Mouse (Mus musculus) midbrain, embryonic 16.5 days (tissue): ENCODE data around the gene Ppm1b. TPM values are rescaled to one million over a fixed set of nuclear protein-coding genes. Genes with fewer than 3 reads are reported as not detected.

Source experiments
- ATAC-seq: fragments of 200-750 bp; cut with Nextera tagmentation; 2 replicates; pipeline ENCODE4 v1.8.0; 2017; ENCODE audit warnings: moderate TSS enrichment
- H3K27ac ChIP-seq: fragments of 300-500 bp; sonication (generic); 2 replicates; pipeline ENCODE4 v1.5.1; 2014; ENCODE audit warnings: mild to moderate bottlenecking, low read length, mixed read lengths
- H3K27me3 ChIP-seq: fragments of 300-500 bp; sonication (generic); 2 replicates; pipeline ENCODE4 v1.6.1; 2014; ENCODE audit warnings: low read depth, low read length, mixed read lengths; ENCODE audit not compliant: control insufficient read depth, insufficient read depth
- H3K36me3 ChIP-seq: fragments of 300-500 bp; sonication (generic); 2 replicates; pipeline ENCODE4 v1.6.1; 2014; ENCODE audit warnings: mild to moderate bottlenecking, low read length, moderate library complexity, mixed read lengths; ENCODE audit not compliant: control insufficient read depth, insufficient read depth
- H3K4me1 ChIP-seq: fragments of 300-500 bp; sonication (generic); 2 replicates; pipeline ENCODE4 v1.6.1; 2014; ENCODE audit warnings: mild to moderate bottlenecking, low read length, mixed read lengths; ENCODE audit not compliant: control insufficient read depth, insufficient read depth
- H3K4me2 ChIP-seq: fragments of 300-500 bp; sonication (generic); 2 replicates; pipeline ENCODE4 v1.6.1; 2014; ENCODE audit warnings: mild to moderate bottlenecking, low read length, mixed read lengths
- H3K4me3 ChIP-seq: fragments of 300-500 bp; sonication (generic); 2 replicates; pipeline ENCODE4 v1.5.1; 2014; ENCODE audit warnings: low read depth, mild to moderate bottlenecking, low read length, moderate library complexity, mixed read lengths
- H3K9ac ChIP-seq: fragments of 300-500 bp; sonication (generic); 2 replicates; pipeline ENCODE4 v1.6.1; 2014; ENCODE audit warnings: low read depth, low read length, mixed read lengths
- H3K9me3 ChIP-seq: fragments of 300-500 bp; sonication (generic); replicated peaks from 2 replicates; pipeline ENCODE4 v1.6.1; 2014; ENCODE audit warnings: mild to moderate bottlenecking, low read length, mixed read lengths; ENCODE audit not compliant: control insufficient read depth, poor library complexity, severe bottlenecking
- WGBS: fragments of 180-500 bp; shearing (Covaris S2); extraction: QIAGEN DNeasy Blood & Tissue Kit; methylation state at CpG from one replicate; pipeline ENCODE4 v1.1.7; 2014; 5-methylcytosine and 5-hydroxymethylcytosine counted together
- polyA plus RNA-seq: library from polyadenylated mRNA; unstranded; fragments of >200 nt; fragmentation: Nextera tagmentation; extraction: Ambion mirVana; gene quantifications from 2 replicates; pipeline ENCODE4 v1.2.1, GENCODE M21; 2015

Gene Ppm1b
- polyA plus RNA-seq, 1 experiment from 2014 or later = 74.1 TPM

GRCm38 (mm10) chr17:84936809-84937208, 19.7 kb upstream of the Ppm1b start:
- Histone ChIP-seq H3K9ac (no peak overlapping the region), H3K9me3 (no peaks in the 10 kb centered on the region), H3K27ac (no peak overlapping the region), H3K27me3 (no peaks in the 10 kb centered on the region), H3K4me2 (no peak overlapping the region), H3K4me3 (no peak overlapping the region), H3K36me3 (no peaks in the 10 kb centered on the region), H3K4me1 (peaks cover 4% of the 10 kb centered on the region; the same call in 1 of the 2 replicates)
- no peak for ATAC-seq
- 91% methylated on average over 5 of the region's 5 CpGs for WGBS

- ATAC-seq = no peak
- Histone ChIP-seq H3K36me3 (no peaks in the 10 kb centered on the region), H3K4me1 (peaks cover 4% of the 10 kb centered on the region; the same call in 1 of the 2 replicates), H3K9me3 (no peaks in the 10 kb centered on the region), H3K4me3 (no peak overlapping the region), H3K27me3 (no peaks in the 10 kb centered on the region), H3K9ac (no peak overlapping the region), H3K4me2 (no peak overlapping the region), H3K27ac (no peak overlapping the region)
- WGBS = 92% methylated on average over 7 of the region's 7 CpGs
These were observed 19.3 kb upstream of the Ppm1b start for GRCm38 (mm10) chr17:84937220-84937619.

- Histone ChIP-seq H3K4me3 (no peak overlapping the region), H3K4me1 (peaks cover 4% of the 10 kb centered on the region; the same call in 1 of the 2 replicates)
- 89% methylated on average over 4 of the region's 4 CpGs for WGBS
These were observed 18.3 kb upstream of the Ppm1b start for GRCm38 (mm10) chr17:84938215-84938614.

DNA sequence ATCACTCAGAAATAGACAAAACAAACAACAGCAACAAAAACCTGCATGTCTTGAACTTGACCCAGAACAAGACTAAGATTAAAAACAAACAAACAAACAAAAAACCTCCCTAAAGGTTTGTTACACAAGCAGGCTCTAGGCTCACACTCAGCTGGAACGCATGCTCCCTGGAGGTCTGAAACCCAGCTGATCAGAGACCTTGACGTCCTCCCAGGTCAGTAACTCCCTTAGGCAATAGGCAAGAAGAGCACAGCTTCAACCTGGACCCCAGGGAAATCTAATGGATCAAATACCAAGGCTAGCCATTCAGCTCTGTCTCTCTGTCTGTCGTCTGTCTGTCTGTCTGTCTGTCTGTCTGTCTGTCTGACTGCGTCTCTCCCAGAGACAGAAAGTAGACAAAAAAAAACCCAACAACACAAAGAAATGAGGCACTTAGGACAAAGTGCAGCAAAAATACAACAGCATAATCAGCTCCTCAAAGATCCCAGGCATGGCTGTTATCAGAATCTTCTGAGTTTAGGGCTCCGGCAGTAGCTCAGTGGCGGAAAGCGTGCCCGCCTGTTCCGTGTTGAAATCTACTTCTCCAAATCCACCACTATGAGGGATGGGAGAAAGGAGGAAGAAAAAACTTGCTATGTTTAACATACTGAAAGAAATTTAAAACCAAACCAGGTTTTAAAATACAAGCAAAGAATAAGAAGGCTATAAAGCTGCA, 16.4 kb upstream of the Ppm1b start:
- peaks cover 4% of the 10 kb centered on the region; the same call in 1 of the 2 replicates for H3K4me1 ChIP-seq
- no peak overlapping the region for H3K9ac ChIP-seq
- no peak overlapping the region for H3K4me3 ChIP-seq
- no peaks in the 10 kb centered on the region for H3K36me3 ChIP-seq
- ATAC-seq = no peak
- 82% methylated on average over 9 of the region's 9 CpGs for WGBS
- H3K27me3 ChIP-seq = no peaks in the 10 kb centered on the region
- H3K27ac ChIP-seq = no peak overlapping the region
- no peaks in the 10 kb centered on the region for H3K9me3 ChIP-seq
- no peak overlapping the region for H3K4me2 ChIP-seq

More at GRCm38 (mm10) chr17:84938215-84938614, 18.3 kb upstream of the Ppm1b start:
- no peaks in the 10 kb centered on the region for H3K9me3 ChIP-seq
- no peaks in the 10 kb centered on the region for H3K27me3 ChIP-seq
- H3K27ac ChIP-seq = no peak overlapping the region
- no peaks in the 10 kb centered on the region for H3K36me3 ChIP-seq
- ATAC-seq = no peak
- H3K9ac ChIP-seq = no peak overlapping the region
- no peak overlapping the region for H3K4me2 ChIP-seq

DNA sequence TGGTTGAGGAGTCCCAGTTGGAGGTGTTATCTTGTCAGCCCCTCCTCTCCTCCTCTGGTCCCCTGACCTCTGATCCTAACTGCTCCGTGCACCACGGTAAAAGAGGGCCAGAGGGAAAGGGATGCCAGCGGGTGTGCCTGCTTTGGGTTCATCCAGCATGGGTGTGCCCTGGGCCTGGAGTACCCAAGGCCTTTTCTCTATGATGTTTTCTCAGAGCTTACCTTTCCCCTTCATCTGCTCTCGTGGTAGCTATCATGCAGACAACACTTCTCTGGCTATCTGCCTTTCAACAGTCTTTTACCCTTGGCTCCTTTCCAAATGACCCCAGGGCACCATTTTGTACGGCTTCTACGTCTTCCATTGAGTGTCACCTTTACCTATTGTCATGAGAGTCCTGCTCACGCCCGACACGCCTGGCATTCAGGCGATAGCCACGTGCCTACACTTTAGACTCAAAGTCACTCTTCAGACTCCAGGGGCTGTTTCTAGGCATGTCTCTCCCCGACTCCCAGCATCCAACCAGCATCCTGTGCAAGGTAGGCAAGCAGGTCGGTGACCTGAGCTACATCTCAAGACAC, 15.2 kb upstream of the Ppm1b start:
- Histone ChIP-seq H3K4me2 (no peak overlapping the region), H3K9me3 (no peaks in the 10 kb centered on the region), H3K27me3 (no peaks in the 10 kb centered on the region), H3K4me3 (no peak overlapping the region), H3K36me3 (no peaks in the 10 kb centered on the region), H3K9ac (no peak overlapping the region), H3K27ac (no peak overlapping the region), H3K4me1 (peaks cover under 1% of the 10 kb centered on the region; the same call in 1 of the 2 replicates)
- ATAC-seq = no peak
- 87% methylated on average over 13 of the region's 13 CpGs for WGBS

DNA sequence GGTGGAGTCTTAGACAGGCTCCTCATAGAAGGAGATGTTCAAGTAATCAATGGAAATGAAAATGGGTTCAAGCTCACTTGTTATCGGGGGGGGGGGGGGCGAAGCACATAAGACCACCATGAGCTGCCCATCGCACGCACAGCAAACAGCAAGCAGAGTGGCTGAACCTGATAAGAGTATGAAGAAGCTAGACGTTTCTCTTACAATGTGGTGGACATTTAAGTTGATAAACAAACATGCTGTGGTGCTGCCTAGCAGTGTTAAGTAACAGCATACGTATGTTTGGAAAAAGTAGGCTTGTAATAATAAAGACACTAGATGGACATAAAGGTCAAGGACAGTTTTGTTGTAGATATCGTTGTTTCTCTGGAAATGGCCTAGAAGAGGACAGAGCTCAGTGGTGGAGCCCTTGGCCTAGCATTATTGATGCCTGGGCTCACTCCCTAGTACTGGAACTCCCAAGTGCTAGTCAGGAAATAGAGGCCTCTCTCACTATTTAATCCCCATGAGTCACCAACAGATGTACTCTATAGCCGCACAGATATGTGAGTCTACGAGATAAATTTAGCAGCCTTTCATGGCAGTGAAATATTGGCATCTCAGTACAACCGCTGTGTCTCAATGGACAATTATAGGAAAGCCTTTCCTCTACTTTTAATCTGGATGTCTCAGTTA, 14.0 kb upstream of the Ppm1b start:
- 94% methylated on average over 10 of the region's 10 CpGs for WGBS

GRCm38 (mm10) chr17:84943033-84943393, 13.5 kb upstream of the Ppm1b start:
- WGBS = 70% methylated on average over 2 of the region's 2 CpGs
- no peak overlapping the region for H3K9ac ChIP-seq

More for the DNA sequence above, 14.0 kb upstream of the Ppm1b start:
- no peaks in the 10 kb centered on the region for H3K36me3 ChIP-seq
- no peaks in the 10 kb centered on the region for H3K9me3 ChIP-seq
- no peak for ATAC-seq
- H3K27me3 ChIP-seq = no peaks in the 10 kb centered on the region
- H3K9ac ChIP-seq = no peak overlapping the region
- H3K4me3 ChIP-seq = no peak overlapping the region
- no peak overlapping the region for H3K27ac ChIP-seq
- H3K4me1 ChIP-seq = no peaks in the 10 kb centered on the region
- H3K4me2 ChIP-seq = no peak overlapping the region

GRCm38 (mm10) chr17:84944348-84944747, 12.2 kb upstream of the Ppm1b start:
- Histone ChIP-seq H3K9ac (no peak overlapping the region), H3K27ac (no peak overlapping the region), H3K4me1 (no peaks in the 10 kb centered on the region), H3K9me3 (no peaks in the 10 kb centered on the region), H3K27me3 (no peaks in the 10 kb centered on the region), H3K4me3 (no peak overlapping the region), H3K4me2 (no peak overlapping the region), H3K36me3 (no peaks in the 10 kb centered on the region)
- WGBS = 90% methylated on average over 6 of the region's 6 CpGs
- no peak for ATAC-seq

More at GRCm38 (mm10) chr17:84943033-84943393, 13.5 kb upstream of the Ppm1b start:
- Histone ChIP-seq H3K4me2 (no peak overlapping the region), H3K27ac (no peak overlapping the region), H3K27me3 (no peaks in the 10 kb centered on the region), H3K36me3 (no peaks in the 10 kb centered on the region), H3K9me3 (no peaks in the 10 kb centered on the region), H3K4me3 (no peak overlapping the region), H3K4me1 (no peaks in the 10 kb centered on the region)
- no peak for ATAC-seq

- no peaks in the 10 kb centered on the region for H3K9me3 ChIP-seq
- ATAC-seq = no peak
- WGBS = 96% methylated on average over 5 of the region's 5 CpGs
- H3K4me3 ChIP-seq = no peak overlapping the region
- no peak overlapping the region for H3K9ac ChIP-seq
- no peaks in the 10 kb centered on the region for H3K36me3 ChIP-seq
- H3K4me2 ChIP-seq = no peak overlapping the region
- no peak overlapping the region for H3K27ac ChIP-seq
- no peaks in the 10 kb centered on the region for H3K27me3 ChIP-seq
- peaks cover 4% of the 10 kb centered on the region; the same call in 1 of the 2 replicates for H3K4me1 ChIP-seq
These were observed 4.0 kb upstream of the Ppm1b start for GRCm38 (mm10) chr17:84952521-84952920.
